ENCODE assay signal across 27 mouse cellular contexts in the genomic region with DNA sequence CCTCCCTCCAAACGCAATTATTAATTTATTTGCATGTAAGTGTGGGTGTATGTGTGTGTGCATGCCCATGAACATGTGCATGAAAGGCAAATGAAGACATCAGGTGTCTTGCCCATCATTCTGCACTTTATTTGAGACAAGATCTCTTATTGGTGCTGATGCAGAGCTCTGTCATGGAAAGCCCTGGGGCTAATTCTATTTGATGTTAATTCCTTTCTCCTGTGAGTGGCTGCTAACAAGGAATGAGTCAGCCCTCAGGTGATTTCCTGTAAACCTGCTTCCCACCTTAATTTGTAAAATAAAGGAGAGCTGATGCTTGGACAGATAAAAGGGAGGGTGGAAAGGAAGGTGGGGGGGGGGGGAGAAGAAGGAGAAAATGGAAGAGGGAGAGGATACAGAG.
A peak's percentile ranks its signal among the peaks of the same experiment; 100 is the strongest.
DNase-seq lines count a peak whose midpoint lies in the region; ATAC-seq and TF ChIP-seq lines count a peak whose summit lies in the region.
"Had no signal": no experiment of that assay in that cellular context is flagged by ENCODE, and none has a peak within 500 bp of the region (broad histone marks: within the 10 kb centered on the region; RNA-seq: fewer than 3 reads in every experiment).

No protein-coding gene starts in this region.

- TF ChIP-seq POLR2A in ES-Bruce4 (IDR thresholded peaks at IDR 0.05; ENCODE audit: insufficient read depth, low read length) = no peak

- no peaks in the 10 kb centered on the region for H3K27me3 ChIP-seq in midbrain, embryonic 14.5 days (ENCODE audit: control insufficient read depth, insufficient read depth, low read length)
- no peaks in the 10 kb centered on the region for H3K27me3 ChIP-seq in midbrain, embryonic 15.5 days (replicated peaks)
- no peaks in the 10 kb centered on the region for H3K27me3 ChIP-seq in ES-Bruce4 (ENCODE audit: control insufficient read depth, insufficient read depth, low read length, poor library complexity, severe bottlenecking)
- H3K27me3 ChIP-seq in liver, postnatal 0 days (ENCODE audit: insufficient read depth, low read length) = no peaks in the 10 kb centered on the region
- H3K27me3 ChIP-seq: CH12.LX; embryonic facial prominence, embryonic 13.5 days; embryonic facial prominence, embryonic 15.5 days; forebrain, embryonic 12.5 days had no signal

- H3K9me3 ChIP-seq in midbrain, embryonic 14.5 days (ENCODE audit: control insufficient read depth, low read length) = no peaks in the 10 kb centered on the region
- no peaks in the 10 kb centered on the region for H3K9me3 ChIP-seq in midbrain, embryonic 15.5 days
- H3K9me3 ChIP-seq in ES-Bruce4 (replicated peaks; ENCODE audit: control insufficient read depth, insufficient read depth, low read length, poor library complexity, severe bottlenecking) = no peaks in the 10 kb centered on the region
- H3K9me3 ChIP-seq in ES-E14 (ENCODE audit: control insufficient read depth, insufficient read depth, low read depth, low read length) = no peaks in the 10 kb centered on the region
- no peaks in the 10 kb centered on the region for H3K9me3 ChIP-seq in liver, postnatal 0 days (ENCODE audit: low read length)
- H3K9me3 ChIP-seq: embryonic facial prominence, embryonic 13.5 days; embryonic facial prominence, embryonic 15.5 days; forebrain, embryonic 10.5 days; forebrain, embryonic 12.5 days had no signal

- H3K36me3 ChIP-seq in midbrain, embryonic 14.5 days (ENCODE audit: control insufficient read depth, insufficient read depth, low read length) = no peaks in the 10 kb centered on the region
- no peaks in the 10 kb centered on the region for H3K36me3 ChIP-seq in midbrain, embryonic 15.5 days (replicated peaks)
- H3K36me3 ChIP-seq in ES-Bruce4 (ENCODE audit: control insufficient read depth, insufficient read depth, low read length, poor library complexity, severe bottlenecking) = no peaks in the 10 kb centered on the region
- H3K36me3 ChIP-seq in ES-E14 (ENCODE audit: control insufficient read depth, insufficient read depth, low read length, poor library complexity, severe bottlenecking) = no peaks in the 10 kb centered on the region
- no peaks in the 10 kb centered on the region for H3K36me3 ChIP-seq in liver, postnatal 0 days (replicated peaks; ENCODE audit: insufficient read depth, low read length)
- H3K36me3 ChIP-seq: embryonic facial prominence, embryonic 13.5 days; embryonic facial prominence, embryonic 15.5 days; forebrain, embryonic 10.5 days; forebrain, embryonic 12.5 days had no signal

- H3K9ac ChIP-seq in midbrain, embryonic 14.5 days (replicated peaks; ENCODE audit: low read length) = no peak overlapping the region
- no peak overlapping the region for H3K9ac ChIP-seq in midbrain, embryonic 15.5 days
- H3K9ac ChIP-seq in ES-Bruce4 (ENCODE audit: low read depth, poor library complexity, severe bottlenecking) (no peak overlapping the region), ES-E14 (ENCODE audit: insufficient read depth, low read depth, low read length, poor library complexity, severe bottlenecking) (no peak overlapping the region)
- H3K9ac ChIP-seq in liver, postnatal 0 days (replicated peaks) = no peak overlapping the region
- H3K9ac ChIP-seq: embryonic facial prominence, embryonic 13.5 days; embryonic facial prominence, embryonic 15.5 days; forebrain, embryonic 12.5 days had no signal

- no peak overlapping the region for H3K4me3 ChIP-seq in midbrain, embryonic 14.5 days (replicated peaks; ENCODE audit: low read depth, low read length)
- no peak overlapping the region for H3K4me3 ChIP-seq in midbrain, embryonic 15.5 days
- no peak overlapping the region for H3K4me3 ChIP-seq in ES-Bruce4 (ENCODE audit: low read depth, low read length)
- H3K4me3 ChIP-seq in ES-E14 (ENCODE audit: insufficient read depth in 1 of 2, low read depth in 1 of 2, low read length in 2 of 2, poor library complexity in 1 of 2, severe bottlenecking in 1 of 2) = no peak overlapping the region
- H3K4me3 ChIP-seq in liver, postnatal 0 days (ENCODE audit: low read depth, low read length) = no peak overlapping the region
- H3K4me3 ChIP-seq: embryonic facial prominence, embryonic 13.5 days; embryonic facial prominence, embryonic 15.5 days; erythroblast, embryonic 14.5 days; forebrain, embryonic 10.5 days; forebrain, embryonic 12.5 days had no signal

- in situ Hi-C loops in ES-E14 (cut with MboI; ENCODE audit: low sequenced_read_pairs in 2 of 2, unreplicated experiment in 2 of 2) = no loop called here

- no peak for TF ChIP-seq EP300 in ES-Bruce4 (IDR thresholded peaks at IDR 0.05; ENCODE audit: insufficient read depth, low read depth, low read length)
- TF ChIP-seq EP300 in liver, postnatal 0 days (IDR thresholded peaks at IDR 0.05; ENCODE audit: low read depth) = no peak

- H3K4me2 ChIP-seq in midbrain, embryonic 14.5 days (ENCODE audit: low read length) = no peak overlapping the region
- no peak overlapping the region for H3K4me2 ChIP-seq in midbrain, embryonic 15.5 days
- no peak overlapping the region for H3K4me2 ChIP-seq in liver, postnatal 0 days (ENCODE audit: low read depth, low read length)
- H3K4me2 ChIP-seq: embryonic facial prominence, embryonic 13.5 days; embryonic facial prominence, embryonic 15.5 days; forebrain, embryonic 12.5 days had no signal

- peak; percentile 24 for DNase-seq in midbrain, embryonic 14.5 days
- DNase-seq in ES-E14 (ENCODE audit: low read depth, low spot score) = peak; percentile 35
- DNase-seq in ZHBTc4 (ENCODE audit: low read depth, low spot score) = peak; percentile 68
- no peak for DNase-seq in urinary bladder, postnatal 36 days (ENCODE audit: low spot score in 2 of 2)
- DNase-seq in liver, postnatal 0 days = no peak
- DNase-seq: adrenal gland, adult 2 months; adrenal gland, postnatal 10 days; adrenal gland, postnatal 25 days; B cell, adult 2 months; cerebellum, adult 11 months; cerebellum, adult 18-20 months; cerebellum, adult 8-10 months; cerebellum, adult 9-11 months; cerebellum, postnatal 14 days; cerebellum, postnatal 36 days; embryo, embryonic 11 days had no signal

- 0 out of 2 replicates have a peak, but pooled peaks have one; percentile 13 for ATAC-seq in midbrain, embryonic 14.5 days (ENCODE audit: low FRiP score, low TSS enrichment)
- ATAC-seq in midbrain, embryonic 15.5 days (replicated peaks) = no peak
- ATAC-seq in liver, postnatal 0 days = no peak
- ATAC-seq: CD4-positive, CD25-positive, alpha-beta regulatory T cell, adult 4 months; forebrain, embryonic 14.5 days; forebrain, embryonic 16.5 days had no signal

- no peak for TF ChIP-seq CTCF in ES-Bruce4 (IDR thresholded peaks at IDR 0.05; ENCODE audit: low read depth, low read length)
- no peak for TF ChIP-seq CTCF in liver, postnatal 0 days (IDR thresholded peaks at IDR 0.05; ENCODE audit: low read depth)

- 69% methylated on average over 1 of the region's 1 CpGs for WGBS in midbrain, embryonic 14.5 days
- WGBS in midbrain, embryonic 15.5 days = 50% methylated on average over 1 of the region's 1 CpGs
- whole genome bisulfite sequencing in liver, postnatal 0 days (ENCODE audit: insufficient replicate concordance) = 45% methylated on average over 1 of the region's 1 CpGs

- H3K4me1 ChIP-seq in midbrain, embryonic 14.5 days (ENCODE audit: control insufficient read depth, insufficient read depth, low read length) = no peaks in the 10 kb centered on the region
- no peaks in the 10 kb centered on the region for H3K4me1 ChIP-seq in midbrain, embryonic 15.5 days
- H3K4me1 ChIP-seq in ES-Bruce4 (ENCODE audit: control insufficient read depth, insufficient read depth, low read length) = no peaks in the 10 kb centered on the region
- no peaks in the 10 kb centered on the region for H3K4me1 ChIP-seq in ES-E14 (ENCODE audit: control insufficient read depth in 2 of 2, insufficient read depth in 2 of 2, low read length in 2 of 2, poor library complexity in 1 of 2)
- H3K4me1 ChIP-seq in liver, postnatal 0 days (ENCODE audit: insufficient read depth) = no peaks in the 10 kb centered on the region
- H3K4me1 ChIP-seq: embryonic facial prominence, embryonic 13.5 days; embryonic facial prominence, embryonic 15.5 days; forebrain, embryonic 12.5 days had no signal

- H3K27ac ChIP-seq in midbrain, embryonic 14.5 days (replicated peaks; ENCODE audit: low read depth, low read length) = no peak overlapping the region
- no peak overlapping the region for H3K27ac ChIP-seq in midbrain, embryonic 15.5 days
- H3K27ac ChIP-seq in ES-Bruce4 (ENCODE audit: insufficient read depth, low read length) = peak overlapping the region; percentile 61; the same call in 1 of the 2 replicates
- H3K27ac ChIP-seq in ES-E14 (ENCODE audit: insufficient read depth, low read depth, low read length, poor library complexity, severe bottlenecking) = no peak overlapping the region
- no peak overlapping the region for H3K27ac ChIP-seq in liver, postnatal 0 days (ENCODE audit: low read depth)
- H3K27ac ChIP-seq: embryonic facial prominence, embryonic 13.5 days; embryonic facial prominence, embryonic 15.5 days; forebrain, embryonic 10.5 days; forebrain, embryonic 12.5 days had no signal

TF ChIP-seq in ES-E14, 5 proteins besides CTCF, POLR2A, EP300 and RAD21:
- no peak for TF ChIP-seq ZC3H11A (IDR thresholded peaks at IDR 0.05; ENCODE audit: borderline replicate concordance, low read depth, low read length)
- no peak for TF ChIP-seq HCFC1 (IDR thresholded peaks at IDR 0.05; ENCODE audit: borderline replicate concordance, insufficient read depth, low read length)
- TF ChIP-seq MAFK (IDR thresholded peaks at IDR 0.05; ENCODE audit: insufficient read depth, low read depth, low read length) = no peak
- TF ChIP-seq CHD2 (IDR thresholded peaks at IDR 0.05; ENCODE audit: low read depth, low read length) = no peak
- TF ChIP-seq ZNF384 (IDR thresholded peaks at IDR 0.05; ENCODE audit: low read depth, low read length) = no peak

Comparison
In these comparisons a context has a peak if more than half of its experiments do, and no peak if none do; other contexts are left out.
1. DNase-seq: peak in midbrain, embryonic 14.5 days (single experiment), ES-E14 (single experiment) and ZHBTc4 (single experiment); none in urinary bladder, postnatal 36 days (0 of 2) and liver, postnatal 0 days (single experiment).